Mouse (Mus musculus): ENCODE results near the gene Pum2. TPM values are rescaled to one million over a fixed set of nuclear protein-coding genes. Genes with fewer than 3 reads are reported as not detected.
"Not testable (repeated sequence)": the region's sequence is repeated elsewhere in the genome, so short reads cannot be mapped to it uniquely, and the experiment has no call there.

Pum2 gene
- total and polyA plus RNA-seq, 3 experiments, result 62.9 to 140 (median 87.8) TPM

- H3K79me2 ChIP-seq (ENCODE audit: control insufficient read depth, insufficient read depth, low read length, poor library complexity), result peaks cover 70% of the 10 kb centered on the region
- no peak overlapping the region for H3K9ac ChIP-seq (ENCODE audit: control insufficient read depth, low read depth, low read length, poor library complexity, severe bottlenecking)
- no peaks in the 10 kb centered on the region for H3K9me3 ChIP-seq (replicated peaks; ENCODE audit: insufficient read depth, low read length)
Observed at GRCm38 (mm10) chr12:8684200-8684599, 10.3 kb downstream of the Pum2 start.

DNA sequence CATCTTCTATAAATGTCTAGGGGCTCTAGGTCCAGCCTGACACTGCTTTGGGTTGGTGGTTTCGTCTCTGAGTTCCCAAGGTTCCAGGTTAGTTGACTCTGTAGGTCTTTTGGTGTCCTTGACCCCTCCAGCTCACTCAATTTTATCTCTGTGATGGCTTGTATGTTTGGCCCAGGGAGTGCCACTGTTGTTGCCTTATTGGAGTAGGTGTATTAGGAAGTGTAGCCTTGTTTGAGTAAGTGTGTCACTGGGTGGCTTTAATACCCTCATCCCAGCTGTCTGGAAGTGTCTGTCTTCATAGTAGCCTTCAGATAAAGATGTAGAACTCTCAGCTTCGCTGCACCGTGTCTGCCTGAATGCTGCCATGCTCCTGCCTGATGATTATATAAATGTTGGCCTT is 11.1 kb downstream of the Pum2 start:
- Histone ChIP-seq H3K9ac (ENCODE audit: control insufficient read depth, low read depth, low read length, poor library complexity, severe bottlenecking) (no peak overlapping the region), H3K9me3 (replicated peaks; ENCODE audit: insufficient read depth, low read length) (no peaks in the 10 kb centered on the region), H3K4me1 (ENCODE audit: control insufficient read depth in 1 of 2, insufficient read depth in 2 of 2, low read length in 2 of 2) (peaks cover 2 to 4% of the 10 kb centered on the region in 2 experiments; a peak in 3 of 4 replicates), H3K4me3 (ENCODE audit: control insufficient read depth in 1 of 2, insufficient read depth in 1 of 2, low read depth in 2 of 2, low read length in 2 of 2) (no peak overlapping the region), H3K27ac (ENCODE audit: control insufficient read depth, low read depth, low read length) (no peak overlapping the region), H3K79me2 (ENCODE audit: control insufficient read depth, insufficient read depth, low read length, poor library complexity) (peaks cover 65% of the 10 kb centered on the region), H3K27me3 (ENCODE audit: control insufficient read depth in 1 of 2, insufficient read depth in 2 of 2, low read length in 2 of 2) (no peaks in the 10 kb centered on the region), H3K36me3 (ENCODE audit: control insufficient read depth in 1 of 2, insufficient read depth in 2 of 2, low read length in 2 of 2) (peaks cover 17 to 30% of the 10 kb centered on the region in 2 experiments)
- DNase-seq (ENCODE audit: low read depth, low spot score), result no peak
- no peak for TF ChIP-seq SMC3 (IDR thresholded peaks at IDR 0.05; ENCODE audit: low read depth, low read length)
- TF ChIP-seq ZMIZ1 (IDR thresholded peaks at IDR 0.05; ENCODE audit: low read depth, low read length), result no peak
- TF ChIP-seq ZNF384 (IDR thresholded peaks at IDR 0.05; ENCODE audit: low read depth, low read length), result no peak
- no peak for TF ChIP-seq EP300 (IDR thresholded peaks at IDR 0.05; ENCODE audit: low read depth in 1 of 2, low read length in 2 of 2)
- TF ChIP-seq SIN3A (IDR thresholded peaks at IDR 0.05; ENCODE audit: low read length), result no peak
- no peak for TF ChIP-seq E2F4 (IDR thresholded peaks at IDR 0.05; ENCODE audit: borderline replicate concordance, low read depth, low read length)
- TF ChIP-seq USF1 (IDR thresholded peaks at IDR 0.05; ENCODE audit: low read depth, low read length), result no peak

More at GRCm38 (mm10) chr12:8684200-8684599, 10.3 kb downstream of the Pum2 start:
- peaks cover 4 to 5% of the 10 kb centered on the region in 2 experiments; a peak in 3 of 4 replicates for H3K4me1 ChIP-seq (ENCODE audit: control insufficient read depth in 1 of 2, insufficient read depth in 2 of 2, low read length in 2 of 2)
- DNase-seq (ENCODE audit: low read depth, low spot score), result no peak
- TF ChIP-seq ZMIZ1 (IDR thresholded peaks at IDR 0.05; ENCODE audit: low read depth, low read length), result no peak
- TF ChIP-seq JUND (IDR thresholded peaks at IDR 0.05; ENCODE audit: low read depth, low read length), result no peak
- no peak for TF ChIP-seq GABPA (IDR thresholded peaks at IDR 0.05; ENCODE audit: low read depth, low read length)
- TF ChIP-seq USF1 (IDR thresholded peaks at IDR 0.05; ENCODE audit: low read depth, low read length), result no peak
- 0 out of 4 replicates have a peak, but pooled peaks of 1 of the 2 experiments have one; percentile 16 for TF ChIP-seq EP300 (IDR thresholded peaks at IDR 0.05; ENCODE audit: low read depth in 1 of 2, low read length in 2 of 2)
- no peak for TF ChIP-seq MYC (IDR thresholded peaks at IDR 0.05; ENCODE audit: low read depth, low read length)
- H3K27ac ChIP-seq (ENCODE audit: control insufficient read depth, low read depth, low read length), result no peak overlapping the region
- H3K27me3 ChIP-seq (ENCODE audit: control insufficient read depth in 1 of 2, insufficient read depth in 2 of 2, low read length in 2 of 2), result no peaks in the 10 kb centered on the region
- peaks cover 24 to 36% of the 10 kb centered on the region in 2 experiments for H3K36me3 ChIP-seq (ENCODE audit: control insufficient read depth in 1 of 2, insufficient read depth in 2 of 2, low read length in 2 of 2)
- no peak overlapping the region for H3K4me3 ChIP-seq (ENCODE audit: control insufficient read depth in 1 of 2, insufficient read depth in 1 of 2, low read depth in 2 of 2, low read length in 2 of 2)

DNA sequence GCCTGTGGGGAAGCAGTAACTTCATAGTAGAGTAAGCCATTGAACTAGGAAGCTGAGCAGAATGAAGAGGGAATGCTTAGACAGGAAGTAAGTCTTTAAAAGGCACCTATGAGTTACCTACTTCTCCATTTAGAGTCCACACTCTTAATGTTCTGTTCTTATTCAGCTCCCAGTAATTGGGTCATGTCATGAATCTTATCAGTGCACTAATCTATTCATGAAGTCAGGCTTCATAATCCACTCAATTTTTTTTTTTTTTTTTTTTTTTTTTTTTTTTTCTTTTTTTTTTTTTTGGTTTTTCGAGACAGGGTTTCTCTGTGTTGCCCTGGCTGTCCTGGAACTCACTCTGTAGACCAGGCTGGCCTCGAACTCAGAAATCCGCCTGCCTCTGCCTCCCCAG is 15.9 kb downstream of the Pum2 start:
- TF ChIP-seq ZNF384 (IDR thresholded peaks at IDR 0.05; ENCODE audit: low read depth, low read length) (peak; percentile 77), GATA1 (IDR thresholded peaks at IDR 0.05; ENCODE audit: low read depth, low read length) (0 out of 2 replicates have a peak, but pooled peaks have one; percentile 30)
- not testable (repeated sequence) for H3K27me3 ChIP-seq (ENCODE audit: control insufficient read depth in 1 of 2, insufficient read depth in 2 of 2, low read length in 2 of 2); H3K9me3 ChIP-seq (replicated peaks; ENCODE audit: insufficient read depth, low read length); H3K27ac ChIP-seq (ENCODE audit: control insufficient read depth, low read depth, low read length); H3K4me3 ChIP-seq (ENCODE audit: control insufficient read depth in 1 of 2, insufficient read depth in 1 of 2, low read depth in 2 of 2, low read length in 2 of 2); H3K9ac ChIP-seq (ENCODE audit: control insufficient read depth, low read depth, low read length, poor library complexity, severe bottlenecking); H3K4me1 ChIP-seq (ENCODE audit: control insufficient read depth in 1 of 2, insufficient read depth in 2 of 2, low read length in 2 of 2)
- DNase-seq (ENCODE audit: low read depth, low spot score), result peak; percentile 43
- H3K36me3 ChIP-seq (ENCODE audit: control insufficient read depth in 1 of 2, insufficient read depth in 2 of 2, low read length in 2 of 2), result peaks cover 20 to 27% of the 10 kb centered on the region in 2 experiments
- H3K79me2 ChIP-seq (ENCODE audit: control insufficient read depth, insufficient read depth, low read length, poor library complexity), result peaks cover 57% of the 10 kb centered on the region

All from MEL (cell line).